Mouse (Mus musculus): ENCODE data around the gene Pdss2. TPM values are rescaled to one million over a fixed set of nuclear protein-coding genes. Genes with fewer than 3 reads are reported as not detected.

Gene Pdss2
- polyA plus RNA-seq, 1 experiment from 2014 or later: 9.7 TPM

GRCm38 (mm10) chr10:43448656-43449055 is 227.4 kb downstream of the Pdss2 start:
- WGBS: 77% methylated on average over 3 of the region's 3 CpGs
- Histone ChIP-seq H3K9me3 (no peaks in the 10 kb centered on the region), H3K4me2 (no peak overlapping the region), H3K9ac (no peak overlapping the region), H3K27ac (replicated peaks) (no peak overlapping the region), H3K4me3 (no peak overlapping the region), H3K36me3 (no peaks in the 10 kb centered on the region), H3K27me3 (replicated peaks) (no peaks in the 10 kb centered on the region), H3K4me1 (peaks cover 11% of the 10 kb centered on the region)
- ATAC-seq (ENCODE audit: extremely low read depth, insufficient number of reproducible peaks, low FRiP score, low TSS enrichment): no peak

- ATAC-seq (ENCODE audit: extremely low read depth, insufficient number of reproducible peaks, low FRiP score, low TSS enrichment): no peak
- peak overlapping the region; percentile 58; the same call in 1 of the 2 replicates for H3K9ac ChIP-seq
- no peaks in the 10 kb centered on the region for H3K27me3 ChIP-seq (replicated peaks)
- no peaks in the 10 kb centered on the region for H3K36me3 ChIP-seq
- H3K4me3 ChIP-seq: peak overlapping the region; percentile 41
- H3K4me1 ChIP-seq: peaks cover 23% of the 10 kb centered on the region
- WGBS: 22% methylated on average over 16 of the region's 16 CpGs
- peak overlapping the region; percentile 63 for H3K4me2 ChIP-seq
- H3K9me3 ChIP-seq: 0 out of 2 replicates have a peak, but pooled peaks cover under 1% of the 10 kb centered on the region
- no peak overlapping the region for H3K27ac ChIP-seq (replicated peaks)
Observed at GRCm38 (mm10) chr10:43451848-43452662, 230.8 kb downstream of the Pdss2 start.

- ATAC-seq (ENCODE audit: extremely low read depth, insufficient number of reproducible peaks, low FRiP score, low TSS enrichment): no peak
- Histone ChIP-seq H3K27ac (replicated peaks) (no peak overlapping the region), H3K4me2 (peak overlapping the region; percentile 63), H3K4me1 (peaks cover 23% of the 10 kb centered on the region), H3K4me3 (peak overlapping the region; percentile 41), H3K36me3 (no peaks in the 10 kb centered on the region), H3K27me3 (replicated peaks) (no peaks in the 10 kb centered on the region), H3K9me3 (peaks cover 6% of the 10 kb centered on the region; the same call in 1 of the 2 replicates), H3K9ac (peak overlapping the region; percentile 58; the same call in 1 of the 2 replicates)
- WGBS: 18% methylated on average over 5 of the region's 5 CpGs
Observed at GRCm38 (mm10) chr10:43452663-43452996, 231.3 kb downstream of the Pdss2 start.

GRCm38 (mm10) chr10:43454219-43454618 is 232.9 kb downstream of the Pdss2 start:
- Histone ChIP-seq H3K36me3 (no peaks in the 10 kb centered on the region), H3K9ac (no peak overlapping the region), H3K4me3 (no peak overlapping the region), H3K27ac (replicated peaks) (peak overlapping the region; percentile 66), H3K4me2 (no peak overlapping the region), H3K9me3 (peaks cover 7% of the 10 kb centered on the region; the same call in 1 of the 2 replicates), H3K27me3 (replicated peaks) (no peaks in the 10 kb centered on the region), H3K4me1 (peaks cover 23% of the 10 kb centered on the region)
- WGBS: 69% methylated on average over 1 of the region's 1 CpGs
- ATAC-seq (ENCODE audit: extremely low read depth, insufficient number of reproducible peaks, low FRiP score, low TSS enrichment): no peak

GRCm38 (mm10) chr10:43454671-43455070 is 233.4 kb downstream of the Pdss2 start:
- Histone ChIP-seq H3K27ac (replicated peaks) (peak overlapping the region; percentile 66), H3K36me3 (no peaks in the 10 kb centered on the region), H3K9me3 (peaks cover 7% of the 10 kb centered on the region; the same call in 1 of the 2 replicates), H3K27me3 (replicated peaks) (no peaks in the 10 kb centered on the region), H3K4me2 (no peak overlapping the region), H3K4me3 (no peak overlapping the region), H3K9ac (no peak overlapping the region), H3K4me1 (peaks cover 23% of the 10 kb centered on the region)
- ATAC-seq (ENCODE audit: extremely low read depth, insufficient number of reproducible peaks, low FRiP score, low TSS enrichment): no peak
- WGBS: 48% methylated on average over 3 of the region's 3 CpGs

- H3K4me1 ChIP-seq: peaks cover 3% of the 10 kb centered on the region; the same call in 1 of the 2 replicates
- H3K36me3 ChIP-seq: no peaks in the 10 kb centered on the region
- no peak for ATAC-seq (ENCODE audit: extremely low read depth, insufficient number of reproducible peaks, low FRiP score, low TSS enrichment)
- H3K9ac ChIP-seq: no peak overlapping the region
- H3K27me3 ChIP-seq (replicated peaks): no peaks in the 10 kb centered on the region
- H3K4me2 ChIP-seq: no peak overlapping the region
- H3K27ac ChIP-seq (replicated peaks): no peak overlapping the region
- 69% methylated on average over 5 of the region's 5 CpGs for WGBS
- H3K9me3 ChIP-seq: no peaks in the 10 kb centered on the region
- H3K4me3 ChIP-seq: no peak overlapping the region
Observed at GRCm38 (mm10) chr10:43462821-43463220, 241.5 kb downstream of the Pdss2 start.

GRCm38 (mm10) chr10:43463227-43463626 is 241.9 kb downstream of the Pdss2 start:
- no peak overlapping the region for H3K4me2 ChIP-seq
- H3K27me3 ChIP-seq (replicated peaks): no peaks in the 10 kb centered on the region
- no peaks in the 10 kb centered on the region for H3K9me3 ChIP-seq
- H3K4me1 ChIP-seq: peaks cover 3% of the 10 kb centered on the region; the same call in 1 of the 2 replicates
- no peak for ATAC-seq (ENCODE audit: extremely low read depth, insufficient number of reproducible peaks, low FRiP score, low TSS enrichment)
- H3K36me3 ChIP-seq: no peaks in the 10 kb centered on the region
- H3K9ac ChIP-seq: no peak overlapping the region
- no peak overlapping the region for H3K27ac ChIP-seq (replicated peaks)
- 64% methylated on average over 3 of the region's 3 CpGs for WGBS
- H3K4me3 ChIP-seq: no peak overlapping the region

GRCm38 (mm10) chr10:43466223-43466622 is 244.9 kb downstream of the Pdss2 start:
- Histone ChIP-seq H3K4me3 (no peak overlapping the region), H3K4me2 (no peak overlapping the region), H3K9ac (no peak overlapping the region), H3K9me3 (no peaks in the 10 kb centered on the region), H3K27me3 (replicated peaks) (no peaks in the 10 kb centered on the region), H3K4me1 (peaks cover 3% of the 10 kb centered on the region; the same call in 1 of the 2 replicates), H3K36me3 (no peaks in the 10 kb centered on the region), H3K27ac (replicated peaks) (no peak overlapping the region)
- ATAC-seq (ENCODE audit: extremely low read depth, insufficient number of reproducible peaks, low FRiP score, low TSS enrichment): no peak
- 83% methylated on average over 2 of the region's 2 CpGs for WGBS

- WGBS: 25% methylated on average over 13 of the region's 13 CpGs
- H3K4me2 ChIP-seq: peak overlapping the region; percentile 58
- no peak overlapping the region for H3K27ac ChIP-seq (replicated peaks)
- H3K9me3 ChIP-seq: no peaks in the 10 kb centered on the region
- H3K4me3 ChIP-seq: peak overlapping the region; percentile 26; the same call in 1 of the 2 replicates
- no peaks in the 10 kb centered on the region for H3K36me3 ChIP-seq
- 0 out of 2 replicates have a peak overlapping the region, but pooled peaks have one; percentile 37 for H3K9ac ChIP-seq
- no peak for ATAC-seq (ENCODE audit: extremely low read depth, insufficient number of reproducible peaks, low FRiP score, low TSS enrichment)
- H3K4me1 ChIP-seq: peaks cover 3% of the 10 kb centered on the region; the same call in 1 of the 2 replicates
- no peaks in the 10 kb centered on the region for H3K27me3 ChIP-seq (replicated peaks)
Observed at GRCm38 (mm10) chr10:43467659-43468058, 246.4 kb downstream of the Pdss2 start.

GRCm38 (mm10) chr10:43468293-43468692 is 247.0 kb downstream of the Pdss2 start:
- H3K36me3 ChIP-seq: no peaks in the 10 kb centered on the region
- ATAC-seq (ENCODE audit: extremely low read depth, insufficient number of reproducible peaks, low FRiP score, low TSS enrichment): no peak
- no peak overlapping the region for H3K4me3 ChIP-seq
- peaks cover 3% of the 10 kb centered on the region; the same call in 1 of the 2 replicates for H3K4me1 ChIP-seq
- H3K27ac ChIP-seq (replicated peaks): no peak overlapping the region
- no peaks in the 10 kb centered on the region for H3K27me3 ChIP-seq (replicated peaks)
- H3K9ac ChIP-seq: no peak overlapping the region
- no peak overlapping the region for H3K4me2 ChIP-seq
- no peaks in the 10 kb centered on the region for H3K9me3 ChIP-seq
- WGBS: 82% methylated on average over 6 of the region's 6 CpGs

- Histone ChIP-seq H3K4me2 (no peak overlapping the region), H3K9me3 (no peaks in the 10 kb centered on the region), H3K36me3 (no peaks in the 10 kb centered on the region), H3K27ac (replicated peaks) (no peak overlapping the region), H3K4me3 (no peak overlapping the region), H3K4me1 (peaks cover 13% of the 10 kb centered on the region), H3K27me3 (replicated peaks) (no peaks in the 10 kb centered on the region), H3K9ac (no peak overlapping the region)
- 39% methylated on average over 4 of the region's 4 CpGs for WGBS
- no peak for ATAC-seq (ENCODE audit: extremely low read depth, insufficient number of reproducible peaks, low FRiP score, low TSS enrichment)
Observed at GRCm38 (mm10) chr10:43475376-43475775, 254.1 kb downstream of the Pdss2 start.
